Mouse (Mus musculus) forebrain, postnatal 0 days (tissue): ENCODE results near the gene Rab40b. TPM values are rescaled to one million over a fixed set of nuclear protein-coding genes. Genes with fewer than 3 reads are reported as not detected.
"Not testable (repeated sequence)": the region's sequence is repeated elsewhere in the genome, so short reads cannot be mapped to it uniquely, and the experiment has no call there.

Experiments
- ATAC-seq: fragments of 200-750 bp; cut with Nextera tagmentation; 2 replicates; pipeline ENCODE4 v1.8.0; 2017; ENCODE audit warnings: mild to moderate bottlenecking, moderate library complexity
- DNase-seq: peaks from one replicate; pipeline ENCODE4 v3.0.0-alpha.2; 2015
- H3K27ac ChIP-seq: fragments of 300-500 bp; sonication (generic); 2 replicates; pipeline ENCODE4 v1.5.1; 2014; ENCODE audit warnings: low read depth, mild to moderate bottlenecking, antibody characterized with exemption, low read length, moderate library complexity, mixed read lengths
- H3K27me3 ChIP-seq: fragments of 300-500 bp; sonication (generic); 2 replicates; pipeline ENCODE4 v1.6.1; 2014; ENCODE audit warnings: mild to moderate bottlenecking, low read length, mixed read lengths; ENCODE audit not compliant: insufficient read depth
- H3K36me3 ChIP-seq: fragments of 300-500 bp; sonication (generic); 2 replicates; pipeline ENCODE4 v1.6.1; 2014; ENCODE audit warnings: mild to moderate bottlenecking, moderate library complexity; ENCODE audit not compliant: insufficient read depth
- H3K4me1 ChIP-seq: fragments of 300-500 bp; sonication (generic); 2 replicates; pipeline ENCODE4 v1.6.1; 2014; ENCODE audit warnings: antibody characterized with exemption; ENCODE audit not compliant: insufficient read depth
- H3K4me2 ChIP-seq: fragments of 300-500 bp; sonication (generic); 2 replicates; pipeline ENCODE4 v1.6.1; 2014; ENCODE audit warnings: low read depth, mild to moderate bottlenecking, moderate library complexity
- H3K4me3 ChIP-seq: fragments of 300-500 bp; sonication (generic); 2 replicates; pipeline ENCODE4 v1.5.1; 2014; ENCODE audit warnings: low read depth, low read length, mixed read lengths
- H3K9ac ChIP-seq: fragments of 300-500 bp; sonication (generic); 2 replicates; pipeline ENCODE4 v1.6.1; 2014; ENCODE audit warnings: mild to moderate bottlenecking
- H3K9me3 ChIP-seq: fragments of 300-500 bp; sonication (generic); 2 replicates; pipeline ENCODE4 v1.6.1; 2016; ENCODE audit warnings: low read length
- CTCF ChIP-seq: sonication (generic); IDR thresholded peaks from 2 replicates; pipeline ENCODE4 v1.5.1; 2016; ENCODE audit warnings: antibody characterized with exemption, control low read depth, low read depth
- WGBS: fragments of 180-500 bp; shearing (Covaris S2); extraction: QIAGEN DNeasy Blood & Tissue Kit; methylation state at CpG from one replicate; pipeline ENCODE4 v1.1.7; 2014; 5-methylcytosine and 5-hydroxymethylcytosine counted together
- microRNA-seq, 2 experiments: library from miRNA; unstranded; fragments of <30 nt; microRNA quantifications; one replicate each; pipeline ENCODE4; 2016
- polyA plus RNA-seq: library from polyadenylated mRNA; unstranded; fragments of >200 nt; fragmentation: Nextera tagmentation; extraction: Ambion mirVana; gene quantifications from 2 replicates; pipeline ENCODE4 v1.2.1, GENCODE M21; 2015
- total RNA-seq: library from RNA; depleted of rRNA; stranded (reverse); fragments of >200 nt; gene quantifications from 2 replicates; pipeline ENCODE4 v1.2.3, GENCODE M21; 2014; rRNA removed

Rab40b gene
- total and polyA plus RNA-seq, 2 experiments from 2014 or later: 19.7 to 22.3 TPM

GRCm38 (mm10) chr11:121326034-121326433 is 62.0 kb downstream of the Rab40b start:
- WGBS: 86% methylated on average over 1 of the region's 1 CpGs
- DNase-seq (no peak), ATAC-seq (no peak)
- TF ChIP-seq CTCF: no peak
- Histone ChIP-seq H3K4me3 (no peak overlapping the region), H3K27me3 (no peaks in the 10 kb centered on the region), H3K4me2 (no peak overlapping the region), H3K9ac (no peak overlapping the region), H3K4me1 (no peaks in the 10 kb centered on the region), H3K27ac (no peak overlapping the region), H3K36me3 (peaks cover 42% of the 10 kb centered on the region), H3K9me3 (no peaks in the 10 kb centered on the region)

GRCm38 (mm10) chr11:121307712-121308111 is 80.3 kb downstream of the Rab40b start:
- not testable (repeated sequence) for H3K4me3 ChIP-seq, DNase-seq, H3K4me1 ChIP-seq, H3K9me3 ChIP-seq, ATAC-seq, H3K27ac ChIP-seq, H3K9ac ChIP-seq, H3K27me3 ChIP-seq, H3K4me2 ChIP-seq
- 93% methylated on average over 6 of the region's 6 CpGs for WGBS
- peaks cover 54% of the 10 kb centered on the region for H3K36me3 ChIP-seq

- Histone ChIP-seq H3K9ac (no peak overlapping the region), H3K4me3 (no peak overlapping the region), H3K4me2 (no peak overlapping the region), H3K27ac (no peak overlapping the region), H3K9me3 (no peaks in the 10 kb centered on the region), H3K36me3 (peaks cover 65% of the 10 kb centered on the region), H3K4me1 (no peaks in the 10 kb centered on the region), H3K27me3 (no peaks in the 10 kb centered on the region)
- WGBS: 93% methylated on average over 8 of the region's 8 CpGs
- ATAC-seq: no peak
- DNase-seq: no peak
- TF ChIP-seq CTCF: no peak
Measured at GRCm38 (mm10) chr11:121306608-121307007, 81.4 kb downstream of the Rab40b start.

Small RNA genes lying within 50 kb of the gene (microRNA-seq; reads per million reads assigned to microRNA genes)
- gene Mir7236: 0.39 to 0.49 reads per million in 2 experiments

Other genes with a start within 250 kb of the Rab40b start
- gene Tex19.1, start 242.1 kb downstream of the Rab40b start, total RNA-seq: not detected in 2 replicates
- gene Tex19.1, start 242.1 kb downstream of the Rab40b start, polyA plus RNA-seq: not detected in 2 replicates
- 0.33 and 1.1 TPM in 2 replicates for gene Uts2r, start 228.0 kb downstream of the Rab40b start, total RNA-seq
- gene Uts2r, start 228.0 kb downstream of the Rab40b start, polyA plus RNA-seq: 0.43 and 0.77 TPM in 2 replicates
- 64.9 and 77.0 TPM in 2 replicates for gene Hexdc, start 183.8 kb downstream of the Rab40b start, total RNA-seq
- 19.8 and 24.1 TPM in 2 replicates for gene Hexdc, start 183.8 kb downstream of the Rab40b start, polyA plus RNA-seq
- 7.1 and 9.0 TPM in 2 replicates for gene Ogfod3, start 183.5 kb downstream of the Rab40b start, total RNA-seq
- 16.8 and 21.4 TPM in 2 replicates for gene Ogfod3, start 183.5 kb downstream of the Rab40b start, polyA plus RNA-seq
- 28.0 and 29.1 TPM in 2 replicates for gene Cybc1, start 158.9 kb downstream of the Rab40b start, total RNA-seq
- 19.7 TPM in 2 replicates for gene Cybc1, start 158.9 kb downstream of the Rab40b start, polyA plus RNA-seq
- 73.1 and 135 TPM in 2 replicates for gene Narf, start 151.0 kb downstream of the Rab40b start, total RNA-seq
- 39.0 and 42.9 TPM in 2 replicates for gene Narf, start 151.0 kb downstream of the Rab40b start, polyA plus RNA-seq
- 62.9 and 73.1 TPM in 2 replicates for gene Foxk2, start 128.3 kb downstream of the Rab40b start, total RNA-seq
- 14.2 and 16.5 TPM in 2 replicates for gene Foxk2, start 128.3 kb downstream of the Rab40b start, polyA plus RNA-seq
- gene Wdr45b, start 33.8 kb downstream of the Rab40b start, total RNA-seq: 71.6 and 85.0 TPM in 2 replicates
- gene Wdr45b, start 33.8 kb downstream of the Rab40b start, polyA plus RNA-seq: 92.6 and 103 TPM in 2 replicates
- gene Fn3krp, start 33.1 kb upstream of the Rab40b start, total RNA-seq: 19.0 and 19.7 TPM in 2 replicates
- gene Fn3krp, start 33.1 kb upstream of the Rab40b start, polyA plus RNA-seq: 7.0 and 8.2 TPM in 2 replicates
- 2.9 and 3.3 TPM in 2 replicates for gene Fn3k, start 46.7 kb upstream of the Rab40b start, total RNA-seq
- gene Fn3k, start 46.7 kb upstream of the Rab40b start, polyA plus RNA-seq: 2.8 and 3.1 TPM in 2 replicates
- 75.3 and 90.8 TPM in 2 replicates for gene Tbcd, start 63.7 kb upstream of the Rab40b start, total RNA-seq
- 49.3 and 56.5 TPM in 2 replicates for gene Tbcd, start 63.7 kb upstream of the Rab40b start, polyA plus RNA-seq
- gene Zfp750, start 131.1 kb upstream of the Rab40b start, total RNA-seq: 0.08 and 0.14 TPM in 2 replicates
- gene Zfp750, start 131.1 kb upstream of the Rab40b start, polyA plus RNA-seq: 0.05 and 0.18 TPM in 2 replicates